Mouse (Mus musculus) CH12.LX (cell line): ENCODE measurements at regions not wholly inside any gene's neighbourhood (a gene's known extent, or its start where the extent isn't known, plus 50 kb on each side); places are given as distances from the start of the nearest gene placed in this dataset.
A peak's percentile ranks its signal among the peaks of the same experiment; 100 is the strongest.

Experiments used
- DNase-seq: peaks from one replicate; pipeline ENCODE4 v3.0.0-alpha.2; 2013; ENCODE audit errors: extremely low read depth
- H3K27ac ChIP-seq: 2 replicates; pipeline ENCODE4 v1.5.1; 2012; ENCODE audit warnings: low read depth, mild to moderate bottlenecking, control low read depth, moderate library complexity; ENCODE audit not compliant: insufficient read depth
- H3K27me3 ChIP-seq: replicated peaks from 2 replicates; pipeline ENCODE3; 2012; ENCODE audit warnings: inconsistent platforms
- H3K36me3 ChIP-seq, 2 experiments: replicated peaks in 1 of 2; 2 replicates each; pipeline versions ENCODE3 to v1.6.1; 2012; ENCODE audit warnings: inconsistent platforms in 1 of 2, low read length in 1 of 2, mild to moderate bottlenecking in 1 of 2, mixed read lengths in 1 of 2, moderate library complexity in 1 of 2; ENCODE audit not compliant: control insufficient read depth in 1 of 2, insufficient read depth in 1 of 2
- H3K4me1 ChIP-seq, 2 experiments: 2 replicates each; pipeline ENCODE4 v1.6.1; 2012; ENCODE audit warnings: inconsistent platforms in 1 of 2, moderate library complexity in 1 of 2; ENCODE audit not compliant: insufficient read depth in 2 of 2, control insufficient read depth in 1 of 2
- H3K4me2 ChIP-seq: 2 replicates; pipeline ENCODE4 v1.6.1; 2012; ENCODE audit warnings: low read depth, mild to moderate bottlenecking, control low read depth; ENCODE audit not compliant: poor library complexity, insufficient read depth, severe bottlenecking
- H3K4me3 ChIP-seq, 3 experiments: fragments of 150-350 bp in 1 of 3; sonication (generic) in 1 of 3; replicated peaks in 1 of 3; 2 replicates each; pipeline versions ENCODE3 to v1.5.1; 2011 to 2012; ENCODE audit warnings: low read depth in 2 of 3, low read length in 2 of 3, mild to moderate bottlenecking in 2 of 3, moderate library complexity in 2 of 3, control low read depth in 1 of 3, improper control_type of control experiment in 1 of 3, inconsistent platforms in 1 of 3, mixed read lengths in 1 of 3; ENCODE audit not compliant: poor library complexity in 1 of 3
- H3K79me2 ChIP-seq: replicated peaks from 2 replicates; pipeline ENCODE4 v1.6.1; 2012; ENCODE audit warnings: mild to moderate bottlenecking, moderate library complexity; ENCODE audit not compliant: control insufficient read depth, poor library complexity, insufficient read depth, severe bottlenecking; ENCODE audit errors: extremely low read depth
- H3K9ac ChIP-seq: 2 replicates; pipeline ENCODE4 v1.6.1; 2012; ENCODE audit warnings: low read depth, mild to moderate bottlenecking, control low read depth, moderate library complexity; ENCODE audit not compliant: insufficient read depth
- H3K9me3 ChIP-seq: replicated peaks from 2 replicates; pipeline ENCODE3; 2012; ENCODE audit warnings: low read length, inconsistent platforms, mixed read lengths
- CHD1 ChIP-seq: IDR thresholded peaks from 2 replicates; pipeline ENCODE4 v1.6.1; 2012; ENCODE audit warnings: low read depth, low read length, improper control_type of control experiment, inconsistent platforms
- CHD2 ChIP-seq: IDR thresholded peaks from 2 replicates; pipeline ENCODE4 v1.6.1; 2011; ENCODE audit warnings: low read length, improper control_type of control experiment
- CTCF ChIP-seq, 2 experiments: IDR thresholded peaks in 1 of 2; conservative IDR thresholded peaks in 1 of 2; 2 replicates each; pipeline ENCODE4 v1.5.1; 2011 to 2012; ENCODE audit warnings: low read depth in 2 of 2, low read length in 2 of 2, improper control_type of control experiment in 1 of 2, inconsistent platforms in 1 of 2, mild to moderate bottlenecking in 1 of 2, moderate library complexity in 1 of 2
- E2F4 ChIP-seq: IDR thresholded peaks from 2 replicates; pipeline ENCODE4 v1.6.1; 2011; ENCODE audit warnings: low read depth, low read length, improper control_type of control experiment; ENCODE audit not compliant: insufficient replicate concordance
- ELF1 ChIP-seq: IDR thresholded peaks from 2 replicates; pipeline ENCODE4 v1.6.1; 2014; ENCODE audit warnings: low read depth, mild to moderate bottlenecking, inconsistent platforms, low read length, improper control_type of control experiment
- EP300 ChIP-seq: IDR thresholded peaks from 2 replicates; pipeline ENCODE4 v1.6.1; 2011; ENCODE audit warnings: low read length, improper control_type of control experiment
- ETS1 ChIP-seq: conservative IDR thresholded peaks from 2 replicates; pipeline ENCODE4 v1.6.1; 2012; ENCODE audit warnings: low read depth, mild to moderate bottlenecking, inconsistent platforms, low read length, improper control_type of control experiment, moderate library complexity
- GABPA ChIP-seq: IDR thresholded peaks from 2 replicates; pipeline ENCODE4 v1.6.1; 2012; ENCODE audit warnings: low read depth, low read length, improper control_type of control experiment, inconsistent platforms; ENCODE audit not compliant: insufficient replicate concordance
- IRF4 ChIP-seq: IDR thresholded peaks from 2 replicates; pipeline ENCODE4 v1.6.1; 2014; ENCODE audit warnings: low read depth, mild to moderate bottlenecking, inconsistent platforms, low read length, improper control_type of control experiment
- KAT2A ChIP-seq: IDR thresholded peaks from 2 replicates; pipeline ENCODE4 v1.6.1; 2012; ENCODE audit warnings: low read length, improper control_type of control experiment, inconsistent platforms; ENCODE audit not compliant: insufficient replicate concordance
- MAFK ChIP-seq: IDR thresholded peaks from 2 replicates; pipeline ENCODE4 v1.6.1; 2011; ENCODE audit warnings: low read length, improper control_type of control experiment; ENCODE audit not compliant: insufficient replicate concordance
- MAZ ChIP-seq: IDR thresholded peaks from 2 replicates; pipeline ENCODE4 v1.6.1; 2012; ENCODE audit warnings: low read depth, mild to moderate bottlenecking, inconsistent platforms, low read length, improper control_type of control experiment, moderate library complexity
- MEF2A ChIP-seq: IDR thresholded peaks from 2 replicates; pipeline ENCODE4 v1.6.1; 2014; ENCODE audit warnings: low read depth, mild to moderate bottlenecking, inconsistent platforms, low read length, improper control_type of control experiment, borderline replicate concordance
- MXI1 ChIP-seq: IDR thresholded peaks from 2 replicates; pipeline ENCODE4 v1.6.1; 2011; ENCODE audit warnings: mild to moderate bottlenecking, low read depth, low read length, improper control_type of control experiment
- MYC ChIP-seq: IDR thresholded peaks from 2 replicates; pipeline ENCODE4 v1.6.1; 2011; ENCODE audit warnings: low read depth, mild to moderate bottlenecking, improper control_type of control experiment, low read length
- NELFE ChIP-seq: IDR thresholded peaks from 2 replicates; pipeline ENCODE4 v1.6.1; 2011; ENCODE audit warnings: low read depth, low read length, improper control_type of control experiment
- NRF1 ChIP-seq: IDR thresholded peaks from 2 replicates; pipeline ENCODE4 v1.6.1; 2014; ENCODE audit warnings: low read depth, mild to moderate bottlenecking, inconsistent platforms, low read length, improper control_type of control experiment, moderate library complexity
- PAX5 ChIP-seq: IDR thresholded peaks from 2 replicates; pipeline ENCODE4 v1.6.1; 2012; ENCODE audit warnings: low read length, inconsistent platforms, mixed read lengths
- POLR2A ChIP-seq: IDR thresholded peaks from 2 replicates; pipeline ENCODE4 v1.6.1; 2011; ENCODE audit warnings: low read depth, mild to moderate bottlenecking, improper control_type of control experiment, low read length
- POLR2AphosphoS2 ChIP-seq: IDR thresholded peaks from 2 replicates; pipeline ENCODE4 v1.6.1; 2011; ENCODE audit warnings: low read depth, low read length, improper control_type of control experiment
- RAD21 ChIP-seq: IDR thresholded peaks from 2 replicates; pipeline ENCODE4 v1.6.1; 2011; ENCODE audit warnings: low read depth, mild to moderate bottlenecking, low read length, improper control_type of control experiment, moderate library complexity
- RCOR1 ChIP-seq: conservative IDR thresholded peaks from 2 replicates; pipeline ENCODE4 v1.6.1; 2012; ENCODE audit warnings: low read depth, mild to moderate bottlenecking, inconsistent platforms, low read length, improper control_type of control experiment
- SIN3A ChIP-seq: IDR thresholded peaks from 2 replicates; pipeline ENCODE4 v1.6.1; 2012; ENCODE audit warnings: low read length, improper control_type of control experiment, inconsistent platforms
- SMC3 ChIP-seq: IDR thresholded peaks from 2 replicates; pipeline ENCODE4 v1.6.1; 2011; ENCODE audit warnings: low read depth, low read length, improper control_type of control experiment
- TCF12 ChIP-seq: IDR thresholded peaks from 2 replicates; pipeline ENCODE4 v1.6.1; 2014; ENCODE audit warnings: low read depth, mild to moderate bottlenecking, inconsistent platforms, low read length, improper control_type of control experiment
- UBTF ChIP-seq: IDR thresholded peaks from 2 replicates; pipeline ENCODE4 v1.6.1; 2012; ENCODE audit warnings: low read depth, mild to moderate bottlenecking, inconsistent platforms, low read length, improper control_type of control experiment, moderate library complexity
- ZC3H11A ChIP-seq: IDR thresholded peaks from 2 replicates; pipeline ENCODE4 v1.6.1; 2012; ENCODE audit warnings: low read depth, mild to moderate bottlenecking, inconsistent platforms, low read length, improper control_type of control experiment
- dilution Hi-C: fragments of 300-500 bp; cut with MboI; formaldehyde crosslinking; loops from 2 replicates; pipeline ENCODE4 v1.14.3; 2020; ENCODE audit warnings: low sequenced_read_pairs; ENCODE audit not compliant: extremely low pct_unique_long_range_greater_than_20kb, extremely low pct_ligation_motif_present
- in situ Hi-C: fragments of 300-500 bp; cut with MboI; formaldehyde crosslinking; loops from 3 replicates; pipeline ENCODE4 v1.14.3; 2019; ENCODE audit warnings: low sequenced_read_pairs, low pct_ligation_motif_present, low pct_unique_long_range_greater_than_20kb, mixed read lengths

GRCm38 (mm10) chr2:147690506-147691208 lies 328.9 kb downstream of the Pax1 start:
- Histone ChIP-seq H3K27me3 (no peaks in the 10 kb centered on the region), H3K36me3 (no peaks in the 10 kb centered on the region), H3K79me2 (no peaks in the 10 kb centered on the region), H3K4me1 (no peaks in the 10 kb centered on the region), H3K9me3 (no peaks in the 10 kb centered on the region), H3K4me2 (peak overlapping the region; percentile 16; the same call in 1 of the 2 replicates), H3K4me3 (no peak overlapping the region), H3K27ac (no peak overlapping the region), H3K9ac (no peak overlapping the region)
- TF ChIP-seq ELF1 (no peak), UBTF (no peak), MAZ (no peak), RCOR1 (no peak), MXI1 (no peak), MEF2A (no peak), ETS1 (no peak), KAT2A (no peak), MYC (no peak)
- DNase-seq, result no peak
- in situ Hi-C loops (no loop called here), dilution Hi-C loops (no loop called here)

- Histone ChIP-seq H3K36me3 (no peaks in the 10 kb centered on the region), H3K27ac (no peak overlapping the region), H3K4me2 (no peak overlapping the region), H3K9ac (no peak overlapping the region), H3K4me1 (no peaks in the 10 kb centered on the region), H3K9me3 (no peaks in the 10 kb centered on the region), H3K4me3 (no peak overlapping the region), H3K27me3 (no peaks in the 10 kb centered on the region), H3K79me2 (no peaks in the 10 kb centered on the region)
- dilution Hi-C loops (no loop called here), in situ Hi-C loops (no loop called here)
- peak; percentile 63 for DNase-seq
- TF ChIP-seq UBTF (no peak), E2F4 (no peak), EP300 (no peak), SIN3A (no peak), POLR2A (no peak), ZC3H11A (no peak), CHD2 (no peak), RAD21 (peak; percentile 38), MAFK (no peak), NRF1 (no peak), CHD1 (no peak), TCF12 (no peak), CTCF (conservative IDR thresholded peaks at IDR 0.05 in 1 of 2, IDR thresholded peaks at IDR 0.05 in 1 of 2; ENCODE audit: low read depth in 2 of 2, low read length in 2 of 2) (peak; percentile 28 to 69; a peak in 3 of 4 replicates), GABPA (no peak), RCOR1 (no peak), POLR2AphosphoS2 (no peak), IRF4 (no peak), PAX5 (no peak), ELF1 (no peak), SMC3 (peak; percentile 57), NELFE (no peak)
Measured at GRCm38 (mm10) chr2:147688742-147689141, 327.0 kb downstream of the Pax1 start.
